Mouse (Mus musculus) olfactory bulb, adult 2 months (tissue): Measurements from ENCODE around the gene Rasd2.

Experiments used
- CTCF ChIP-seq: fragments of 200-500 bp; IDR thresholded peaks from 2 replicates; pipeline ENCODE4 v1.5.1; 2012; ENCODE audit warnings: low read depth, mild to moderate bottlenecking, low read length, moderate library complexity; ENCODE audit not compliant: insufficient read depth
- POLR2A ChIP-seq: fragments of 200-500 bp; IDR thresholded peaks from 2 replicates; pipeline ENCODE4 v1.6.1; 2012; ENCODE audit warnings: mild to moderate bottlenecking, low read depth, low read length, moderate library complexity; ENCODE audit not compliant: insufficient read depth

- TF ChIP-seq POLR2A = no peak
- no peak for TF ChIP-seq CTCF
Measured at GRCm38 (mm10) chr8:75215931-75216330, 2.2 kb downstream of the Rasd2 start.
